Mouse (Mus musculus) ES-E14 (cell line): ENCODE data around the gene Prokr1. TPM values are rescaled to one million over a fixed set of nuclear protein-coding genes. Genes with fewer than 3 reads are reported as not detected.
A peak's percentile ranks its signal among the peaks of the same experiment; 100 is the strongest.
"Not testable (repeated sequence)": the region's sequence is repeated elsewhere in the genome, so short reads cannot be mapped to it uniquely, and the experiment has no call there.

ENCODE experiments used
- DNase-seq: peaks from one replicate; pipeline ENCODE4 v3.0.0-alpha.2; 2013; ENCODE audit warnings: low read depth, low spot score
- H3K27ac ChIP-seq: 2 replicates; pipeline ENCODE4 v1.5.1; 2012; ENCODE audit warnings: low read depth, mild to moderate bottlenecking, low read length, moderate library complexity, mixed read lengths; ENCODE audit not compliant: poor library complexity, insufficient read depth, severe bottlenecking
- H3K36me3 ChIP-seq: 2 replicates; pipeline ENCODE4 v1.6.1; 2012; ENCODE audit warnings: mild to moderate bottlenecking, low read length, moderate library complexity, mixed read lengths; ENCODE audit not compliant: control insufficient read depth, poor library complexity, insufficient read depth, severe bottlenecking
- H3K4me1 ChIP-seq, 2 experiments: fragments of 150-350 bp in 1 of 2; sonication (generic) in 1 of 2; 2 replicates each; pipeline ENCODE4 v1.6.1; 2012; ENCODE audit warnings: low read length in 2 of 2, mild to moderate bottlenecking in 1 of 2, mixed read lengths in 1 of 2; ENCODE audit not compliant: control insufficient read depth in 2 of 2, insufficient read depth in 2 of 2, poor library complexity in 1 of 2
- H3K4me3 ChIP-seq, 2 experiments: fragments of 150-350 bp in 1 of 2; sonication (generic) in 1 of 2; 2 replicates each; pipeline ENCODE4 v1.5.1; 2012; ENCODE audit warnings: low read length in 2 of 2, low read depth in 1 of 2, mild to moderate bottlenecking in 1 of 2, mixed read lengths in 1 of 2; ENCODE audit not compliant: insufficient read depth in 1 of 2, poor library complexity in 1 of 2, severe bottlenecking in 1 of 2
- H3K9ac ChIP-seq: 2 replicates; pipeline ENCODE4 v1.6.1; 2012; ENCODE audit warnings: low read depth, mild to moderate bottlenecking, low read length, mixed read lengths; ENCODE audit not compliant: poor library complexity, insufficient read depth, severe bottlenecking
- H3K9me3 ChIP-seq: fragments of 150-350 bp; sonication (generic); 2 replicates; pipeline ENCODE4 v1.6.1; 2012; ENCODE audit warnings: low read depth, mild to moderate bottlenecking, low read length; ENCODE audit not compliant: control insufficient read depth, insufficient read depth
- CHD2 ChIP-seq: IDR thresholded peaks from 2 replicates; pipeline ENCODE4 v1.6.1; 2014; ENCODE audit warnings: mild to moderate bottlenecking, low read depth, low read length, inconsistent platforms
- HCFC1 ChIP-seq: IDR thresholded peaks from 2 replicates; pipeline ENCODE4 v1.6.1; 2012; ENCODE audit warnings: low read length, inconsistent platforms, borderline replicate concordance; ENCODE audit not compliant: insufficient read depth
- MAFK ChIP-seq: IDR thresholded peaks from 2 replicates; pipeline ENCODE4 v1.6.1; 2014; ENCODE audit warnings: mild to moderate bottlenecking, low read depth, low read length, inconsistent platforms; ENCODE audit not compliant: insufficient read depth
- ZC3H11A ChIP-seq: IDR thresholded peaks from 2 replicates; pipeline ENCODE4 v1.6.1; 2012; ENCODE audit warnings: low read depth, mild to moderate bottlenecking, inconsistent platforms, low read length, borderline replicate concordance
- ZNF384 ChIP-seq: IDR thresholded peaks from 2 replicates; pipeline ENCODE4 v1.6.1; 2012; ENCODE audit warnings: low read depth, low read length, inconsistent platforms
- in situ Hi-C, 2 experiments: fragments of 600-800 bp; cut with MboI; formaldehyde crosslinking; loops; one replicate each; pipeline ENCODE4 v1.15.1; 2025; ENCODE audit warnings: low sequenced_read_pairs in 2 of 2, inconsistent platforms in 1 of 2; ENCODE audit not compliant: unreplicated experiment in 2 of 2
- total RNA-seq: library from RNA; depleted of rRNA; stranded (reverse); fragments of 300-350 nt; gene quantifications from 2 replicates; pipeline ENCODE4 v1.2.3, GENCODE M21; 2012; rRNA removed

Gene Prokr1
- total RNA-seq: 0.36 and 0.58 TPM in 2 replicates

DNA sequence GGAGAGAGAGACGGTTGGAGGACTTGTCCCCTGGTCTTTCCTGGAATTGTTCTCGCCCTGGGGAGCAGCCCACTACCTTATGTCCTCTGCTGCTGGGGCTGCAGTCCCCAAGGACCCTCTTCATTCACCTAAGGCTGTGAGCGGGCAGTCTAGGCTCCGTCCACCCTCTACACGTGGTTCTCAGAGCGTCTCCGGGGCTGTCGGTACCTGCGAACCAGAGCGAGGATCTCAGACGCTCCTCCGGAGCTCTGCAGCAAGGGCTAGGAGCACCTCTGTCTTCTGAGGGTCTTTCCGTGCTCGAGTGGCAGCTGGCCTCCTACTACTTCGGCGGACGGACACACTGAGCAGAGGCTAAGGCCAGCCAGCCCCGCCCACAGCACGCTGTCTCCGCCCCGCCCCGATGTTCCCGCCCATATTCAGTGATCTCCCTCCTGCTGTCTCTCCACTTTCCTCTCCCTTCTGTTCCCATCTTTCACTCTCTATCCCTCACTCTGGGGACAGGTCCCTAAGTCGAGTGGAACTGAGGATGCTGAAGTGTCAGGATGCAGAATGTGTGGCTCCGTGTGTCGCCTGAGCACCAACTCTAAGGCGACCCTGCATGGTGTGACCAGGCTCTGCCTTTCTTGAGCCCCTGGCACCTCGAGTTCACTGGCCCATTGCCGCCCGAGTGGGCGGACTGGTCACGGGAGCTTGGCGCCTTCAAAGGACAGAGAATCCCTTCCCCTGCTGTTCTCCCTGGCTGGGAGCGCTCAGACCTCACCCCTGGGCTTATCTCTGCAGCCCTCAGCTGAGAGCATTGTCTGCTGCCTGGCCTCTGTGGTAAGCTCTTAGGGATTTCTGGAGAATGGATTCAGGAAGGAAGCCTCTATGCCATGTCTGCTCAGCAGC, at the start of gene Prokr1:
Gene Prokr1 (minus strand): TSS at position 350 of the 888 bp plus-strand sequence.
- no peak for TF ChIP-seq CHD2
- no peak for TF ChIP-seq MAFK
- TF ChIP-seq ZC3H11A: no peak
- no peak for TF ChIP-seq ZNF384
- no peak for TF ChIP-seq HCFC1
- in situ Hi-C loops: no loop called here
- H3K4me3 ChIP-seq: peak within 1 kb of the TSS; percentile 51 to 54
- no peak within 1 kb of the TSS for H3K9ac ChIP-seq
- H3K4me1 ChIP-seq: peaks cover 0 to 2% of the 10 kb centered on the region in 2 experiments; a peak in 1 of 4 replicates
- no peaks in the 10 kb centered on the region for H3K9me3 ChIP-seq
- H3K27ac ChIP-seq: no peak within 1 kb of the TSS
- H3K36me3 ChIP-seq: no peaks in the 10 kb centered on the region
- no peak for DNase-seq

DNA sequence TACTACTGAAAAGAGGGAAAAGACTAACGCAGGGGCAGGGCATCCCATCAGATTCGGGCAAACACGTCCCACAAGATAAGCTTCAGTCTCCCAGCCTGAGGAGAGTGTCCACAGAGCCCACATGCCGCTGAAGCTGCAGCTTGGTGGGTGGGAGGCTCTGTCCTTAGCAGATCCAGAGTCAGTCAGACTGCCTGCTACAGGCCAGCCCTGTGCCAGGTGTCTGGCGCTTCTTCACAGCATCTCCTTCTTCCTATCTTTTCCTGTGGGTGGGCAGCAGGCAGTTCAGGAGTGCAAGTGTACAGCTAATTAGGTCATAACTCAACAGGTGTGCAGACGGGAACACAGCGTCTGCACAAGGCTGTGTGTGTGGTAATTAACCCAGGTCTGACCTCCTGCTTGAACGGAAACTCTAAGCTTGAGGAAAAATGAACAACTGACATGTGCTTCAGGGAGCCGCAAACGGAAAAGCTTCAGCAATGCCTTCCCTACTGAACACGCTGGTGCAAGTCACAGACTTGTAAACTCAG, 47.7 kb upstream of the Prokr1 start:
- Histone ChIP-seq H3K27ac (no peak overlapping the region), H3K36me3 (no peaks in the 10 kb centered on the region), H3K9ac (no peak overlapping the region), H3K9me3 (no peaks in the 10 kb centered on the region), H3K4me3 (no peak overlapping the region), H3K4me1 (no peaks in the 10 kb centered on the region)
- TF ChIP-seq HCFC1: no peak
- no peak for TF ChIP-seq MAFK
- TF ChIP-seq CHD2: no peak
- TF ChIP-seq ZC3H11A: no peak
- in situ Hi-C loops: no loop called here
- DNase-seq: no peak

DNA sequence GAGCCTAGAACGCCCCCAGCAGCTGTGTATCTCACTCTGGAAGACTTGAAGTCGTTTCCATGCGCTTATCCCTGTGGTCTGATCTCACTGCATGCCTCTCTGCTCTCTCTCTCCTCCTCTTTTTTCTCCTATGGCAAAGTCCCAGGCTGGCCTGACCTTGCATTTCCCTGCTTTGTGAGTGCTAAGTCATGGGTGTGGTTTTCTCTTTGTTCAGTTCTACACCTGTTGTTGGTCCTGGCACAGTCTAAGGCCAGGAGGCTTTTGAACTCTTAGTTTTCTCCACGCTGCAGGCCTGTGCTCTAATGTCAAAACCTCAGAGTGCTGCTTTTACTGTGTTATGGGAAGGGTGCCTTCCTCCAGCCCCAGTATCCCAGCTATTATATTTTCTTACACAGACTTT, 41.6 kb upstream of the Prokr1 start:
- no peak for TF ChIP-seq ZC3H11A
- TF ChIP-seq HCFC1: no peak
- peak; percentile 48; the same call in 1 of the 2 replicates for TF ChIP-seq MAFK
- TF ChIP-seq CHD2: no peak
- TF ChIP-seq ZNF384: no peak
- DNase-seq: peak; percentile 34
- Histone ChIP-seq H3K27ac (no peak overlapping the region), H3K4me3 (no peak overlapping the region), H3K9ac (no peak overlapping the region), H3K36me3 (no peaks in the 10 kb centered on the region), H3K9me3 (no peaks in the 10 kb centered on the region), H3K4me1 (peaks cover 0 to 6% of the 10 kb centered on the region in 2 experiments; a peak in 1 of 4 replicates)
- in situ Hi-C loops: no loop called here

DNA sequence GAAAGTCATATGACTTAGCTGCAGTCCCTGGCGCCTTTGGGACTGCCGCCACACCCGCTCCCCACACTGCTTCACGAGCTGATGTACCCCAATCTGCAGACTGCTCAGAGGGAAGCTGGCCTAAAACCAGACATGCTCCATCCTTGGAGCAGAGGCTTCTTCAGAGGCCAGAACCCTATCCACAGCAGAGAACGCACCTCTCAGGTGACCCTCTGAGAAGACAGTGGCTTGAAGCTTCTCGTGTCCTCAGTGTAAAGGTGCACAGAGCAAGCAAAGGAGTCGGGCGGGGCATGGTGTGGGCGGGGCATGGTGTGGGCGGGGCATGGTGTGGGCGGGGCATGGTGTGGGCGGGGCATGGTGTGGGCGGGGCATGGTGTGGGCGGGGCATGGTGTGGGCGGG, 38.4 kb upstream of the Prokr1 start:
- in situ Hi-C loops, H3K36me3 ChIP-seq, H3K9me3 ChIP-seq, H3K9ac ChIP-seq, H3K4me1 ChIP-seq: not testable (repeated sequence)
- peak; percentile 12 for DNase-seq
- H3K27ac ChIP-seq: peak overlapping the region; percentile 14; the same call in 1 of the 2 replicates
- peak overlapping the region; percentile 29 to 49; a peak in 3 of 4 replicates for H3K4me3 ChIP-seq

DNA sequence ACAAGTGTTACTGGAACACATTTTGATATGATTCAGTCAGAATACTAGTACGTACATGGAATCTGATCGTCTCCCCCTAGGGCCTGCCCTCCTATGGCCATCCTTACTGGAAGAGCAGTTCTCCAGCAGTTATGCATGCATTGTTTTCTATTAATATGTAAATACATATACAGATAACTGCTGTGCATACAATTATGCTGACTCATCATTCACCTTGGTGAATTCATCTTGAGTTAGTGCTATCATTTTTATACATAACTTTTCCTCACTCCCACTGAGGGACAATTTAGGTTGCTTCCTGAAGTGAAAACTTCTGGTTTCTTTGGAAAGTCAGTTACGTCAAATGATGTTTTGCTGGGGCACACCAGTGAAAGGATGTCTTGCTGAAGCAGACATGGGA, 32.6 kb upstream of the Prokr1 start:
- no peak for DNase-seq
- H3K27ac ChIP-seq: no peak overlapping the region
- H3K9me3 ChIP-seq: no peaks in the 10 kb centered on the region
- no peaks in the 10 kb centered on the region for H3K36me3 ChIP-seq
- peaks cover 0 to 4% of the 10 kb centered on the region in 2 experiments; a peak in 1 of 4 replicates for H3K4me1 ChIP-seq
- no peak overlapping the region for H3K4me3 ChIP-seq
- H3K9ac ChIP-seq: no peak overlapping the region
- no peak for TF ChIP-seq ZNF384
- TF ChIP-seq MAFK: peak; percentile 93
- in situ Hi-C loops: no loop called here
